Mouse (Mus musculus): ENCODE results near the gene Zfp820.

DNA sequence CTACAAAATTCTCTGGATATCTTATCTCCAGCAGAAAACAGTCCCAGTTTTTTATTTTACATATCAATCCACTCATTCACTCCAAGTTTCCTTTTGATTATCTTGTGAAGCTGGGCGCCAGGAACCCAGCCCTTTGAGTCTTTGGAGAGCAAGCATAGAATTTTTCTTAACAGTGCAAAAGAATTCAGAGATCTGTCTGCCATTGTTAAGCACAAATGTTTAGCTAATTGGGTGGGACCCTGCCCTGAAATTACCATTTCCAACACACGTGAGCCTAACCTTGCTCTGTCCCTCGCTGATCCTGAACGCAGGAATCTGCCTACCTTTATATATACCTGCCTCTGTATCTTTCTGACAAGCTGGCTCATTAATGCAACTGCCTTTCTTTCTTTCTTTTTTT is 53.3 kb downstream of the Zfp820 start:
- TF ChIP-seq POLR2A (IDR thresholded peaks at IDR 0.05; ENCODE audit: insufficient read depth, low read depth, low read length) (no peak), CTCF (IDR thresholded peaks at IDR 0.05) (no peak), EP300 (IDR thresholded peaks at IDR 0.05; ENCODE audit: insufficient read depth, low read depth, low read length) (no peak)
